Mouse (Mus musculus) hindbrain, embryonic 11.5 days (tissue): ENCODE results near the gene Ormdl3. TPM values are rescaled to one million over a fixed set of nuclear protein-coding genes. Genes with fewer than 3 reads are reported as not detected.
"Not testable (repeated sequence)": the region's sequence is repeated elsewhere in the genome, so short reads cannot be mapped to it uniquely, and the experiment has no call there.

Experiments
- ATAC-seq: fragments of 200-750 bp; cut with Nextera tagmentation; 2 replicates; pipeline ENCODE4 v1.8.0; 2017; ENCODE audit warnings: mild to moderate bottlenecking, moderate TSS enrichment, moderate library complexity; ENCODE audit not compliant: low FRiP score
- DNase-seq: peaks from one replicate; pipeline ENCODE4 v3.0.0-alpha.2; 2015; ENCODE audit warnings: low spot score
- H3K27ac ChIP-seq: fragments of 300-500 bp; sonication (generic); 2 replicates; pipeline ENCODE4 v1.5.1; 2014; ENCODE audit warnings: mild to moderate bottlenecking, low read depth, low read length
- H3K27me3 ChIP-seq: fragments of 300-500 bp; sonication (generic); 2 replicates; pipeline ENCODE4 v1.6.1; 2014; ENCODE audit warnings: mild to moderate bottlenecking, low read length, moderate library complexity, mixed read lengths; ENCODE audit not compliant: control insufficient read depth, insufficient read depth
- H3K36me3 ChIP-seq: fragments of 300-500 bp; sonication (generic); 2 replicates; pipeline ENCODE4 v1.6.1; 2014; ENCODE audit warnings: mild to moderate bottlenecking, low read length, moderate library complexity, mixed read lengths; ENCODE audit not compliant: control insufficient read depth, insufficient read depth
- H3K4me1 ChIP-seq: fragments of 300-500 bp; sonication (generic); replicated peaks from 2 replicates; pipeline ENCODE4 v1.6.1; 2014; ENCODE audit warnings: low read length, mixed read lengths; ENCODE audit not compliant: control insufficient read depth, insufficient read depth
- H3K4me2 ChIP-seq: fragments of 300-500 bp; sonication (generic); replicated peaks from 2 replicates; pipeline ENCODE4 v1.6.1; 2014; ENCODE audit warnings: mild to moderate bottlenecking, low read depth, low read length
- H3K4me3 ChIP-seq: fragments of 300-500 bp; sonication (generic); 2 replicates; pipeline ENCODE4 v1.5.1; 2014; ENCODE audit warnings: low read depth, low read length
- H3K9ac ChIP-seq: fragments of 300-500 bp; sonication (generic); 2 replicates; pipeline ENCODE4 v1.6.1; 2014; ENCODE audit warnings: low read depth, low read length
- H3K9me3 ChIP-seq: fragments of 300-500 bp; sonication (generic); 2 replicates; pipeline ENCODE4 v1.6.1; 2016; ENCODE audit warnings: low read length; ENCODE audit not compliant: control insufficient read depth
- WGBS: fragments of 180-500 bp; shearing (Covaris S2); extraction: QIAGEN DNeasy Blood & Tissue Kit; methylation state at CpG from one replicate; pipeline ENCODE4 v1.1.7; 2014; 5-methylcytosine and 5-hydroxymethylcytosine counted together
- polyA plus RNA-seq: library from polyadenylated mRNA; unstranded; fragments of >200 nt; fragmentation: Nextera tagmentation; extraction: Ambion mirVana; gene quantifications from 2 replicates; pipeline ENCODE4 v1.2.1, GENCODE M21; 2014

Ormdl3 gene
- 10.9 and 12.2 TPM in 2 replicates for polyA plus RNA-seq

- Histone ChIP-seq H3K9me3 (no peaks in the 10 kb centered on the region), H3K27me3 (no peaks in the 10 kb centered on the region), H3K27ac (peak within 1 kb of the TSS; percentile 37), H3K4me2 (peak within 1 kb of the TSS; percentile 72), H3K9ac (peak within 1 kb of the TSS; percentile 75), H3K4me1 (peaks cover 12% of the 10 kb centered on the region), H3K4me3 (peak within 1 kb of the TSS; percentile 68), H3K36me3 (0 out of 2 replicates have a peak, but pooled peaks cover 3% of the 10 kb centered on the region)
- under 1% methylated on average over 46 of the region's 49 CpGs for WGBS
- ATAC-seq (peak; percentile 94), DNase-seq (peak; percentile 99)
Measured at GRCm38 (mm10) chr11:98586892-98587563, at the start of gene Ormdl3. TSS of gene Ormdl3 (minus strand) at chr11:98587368.

GRCm38 (mm10) chr11:98635312-98635970 lies 48.3 kb upstream of the Ormdl3 start:
- not testable (repeated sequence) for H3K4me2 ChIP-seq, H3K4me1 ChIP-seq, H3K36me3 ChIP-seq, ATAC-seq, H3K4me3 ChIP-seq, H3K9me3 ChIP-seq, H3K27me3 ChIP-seq, H3K27ac ChIP-seq, H3K9ac ChIP-seq
- WGBS: 44% methylated on average over 9 of the region's 10 CpGs
- peak; percentile 24 for DNase-seq

GRCm38 (mm10) chr11:98630646-98631045 lies 43.5 kb upstream of the Ormdl3 start:
- WGBS: 86% methylated on average over 5 of the region's 5 CpGs
- no peaks in the 10 kb centered on the region for H3K4me1 ChIP-seq
- H3K9ac ChIP-seq: no peak overlapping the region
- no peaks in the 10 kb centered on the region for H3K9me3 ChIP-seq
- no peak overlapping the region for H3K4me2 ChIP-seq
- no peak overlapping the region for H3K27ac ChIP-seq
- H3K27me3 ChIP-seq: no peaks in the 10 kb centered on the region
- H3K4me3 ChIP-seq: no peak overlapping the region
- no peak for ATAC-seq
- DNase-seq: no peak
- H3K36me3 ChIP-seq: no peaks in the 10 kb centered on the region

- Histone ChIP-seq H3K9ac (no peak overlapping the region), H3K36me3 (no peaks in the 10 kb centered on the region), H3K27me3 (no peaks in the 10 kb centered on the region), H3K9me3 (no peaks in the 10 kb centered on the region), H3K4me3 (no peak overlapping the region), H3K4me1 (no peaks in the 10 kb centered on the region), H3K4me2 (no peak overlapping the region), H3K27ac (no peak overlapping the region)
- no peak for DNase-seq
- ATAC-seq: no peak
- WGBS: 90% methylated on average over 3 of the region's 3 CpGs
Measured at GRCm38 (mm10) chr11:98628706-98629105, 41.5 kb upstream of the Ormdl3 start.

- H3K36me3 ChIP-seq: no peaks in the 10 kb centered on the region
- H3K9me3 ChIP-seq: no peaks in the 10 kb centered on the region
- H3K9ac ChIP-seq: no peak within 1 kb of the TSS
- ATAC-seq (no peak), DNase-seq (no peak)
- H3K27ac ChIP-seq: no peak within 1 kb of the TSS
- 85% methylated on average over 10 of the region's 10 CpGs for WGBS
- H3K4me3 ChIP-seq: no peak within 1 kb of the TSS
- no peak within 1 kb of the TSS for H3K4me2 ChIP-seq
- H3K4me1 ChIP-seq: no peaks in the 10 kb centered on the region
- H3K27me3 ChIP-seq: no peaks in the 10 kb centered on the region
Measured at GRCm38 (mm10) chr11:98625611-98626410, 38.6 kb upstream of the Ormdl3 start, which contains the start of the genes Gm12355 and Gsdma3. TSS of gene Gm12355 (minus strand) at chr11:98625661. TSS of gene Gsdma3 (plus strand) at chr11:98626360.

GRCm38 (mm10) chr11:98624381-98624780 lies 37.2 kb upstream of the Ormdl3 start:
- not testable (repeated sequence) for H3K27ac ChIP-seq, H3K27me3 ChIP-seq, H3K36me3 ChIP-seq, H3K4me3 ChIP-seq, H3K4me2 ChIP-seq, DNase-seq, H3K9ac ChIP-seq, ATAC-seq, H3K9me3 ChIP-seq, H3K4me1 ChIP-seq
- 87% methylated on average over 2 of the region's 2 CpGs for WGBS

GRCm38 (mm10) chr11:98623981-98624380 lies 36.8 kb upstream of the Ormdl3 start:
- H3K4me1 ChIP-seq, ATAC-seq, H3K4me2 ChIP-seq: not testable (repeated sequence)

GRCm38 (mm10) chr11:98620791-98621190 lies 33.6 kb upstream of the Ormdl3 start:
- Histone ChIP-seq H3K36me3 (no peaks in the 10 kb centered on the region), H3K4me1 (no peaks in the 10 kb centered on the region), H3K9ac (no peak overlapping the region), H3K27me3 (no peaks in the 10 kb centered on the region), H3K27ac (no peak overlapping the region), H3K4me3 (no peak overlapping the region), H3K4me2 (no peak overlapping the region), H3K9me3 (no peaks in the 10 kb centered on the region)
- DNase-seq (no peak), ATAC-seq (no peak)
- WGBS: 91% methylated on average over 13 of the region's 13 CpGs

More at GRCm38 (mm10) chr11:98623981-98624380, 36.8 kb upstream of the Ormdl3 start:
- DNase-seq, H3K36me3 ChIP-seq, H3K9ac ChIP-seq, H3K9me3 ChIP-seq, H3K4me3 ChIP-seq, H3K27ac ChIP-seq, H3K27me3 ChIP-seq: not testable (repeated sequence)
- WGBS: 84% methylated on average over 6 of the region's 6 CpGs
